Mouse (Mus musculus) left cerebral cortex, adult 18-20 months (tissue): ENCODE data around the gene Tes3-ps. TPM values are rescaled to one million over a fixed set of nuclear protein-coding genes. Genes with fewer than 3 reads are reported as not detected.

ENCODE experiments used
- DNase-seq, 2 experiments: peaks; one replicate each; pipeline ENCODE4 v3.0.0; 2021 to 2022; ENCODE audit warnings: low spot score in 2 of 2, mixed read lengths in 1 of 2
- total RNA-seq, 2 experiments: library from RNA; stranded (reverse); gene quantifications; 2 replicates each; pipeline ENCODE4 v1.2.3; 2021

Gene Tes3-ps
- total RNA-seq, 2 experiments from 2014 or later: 1.5 to 2.3 TPM

DNA sequence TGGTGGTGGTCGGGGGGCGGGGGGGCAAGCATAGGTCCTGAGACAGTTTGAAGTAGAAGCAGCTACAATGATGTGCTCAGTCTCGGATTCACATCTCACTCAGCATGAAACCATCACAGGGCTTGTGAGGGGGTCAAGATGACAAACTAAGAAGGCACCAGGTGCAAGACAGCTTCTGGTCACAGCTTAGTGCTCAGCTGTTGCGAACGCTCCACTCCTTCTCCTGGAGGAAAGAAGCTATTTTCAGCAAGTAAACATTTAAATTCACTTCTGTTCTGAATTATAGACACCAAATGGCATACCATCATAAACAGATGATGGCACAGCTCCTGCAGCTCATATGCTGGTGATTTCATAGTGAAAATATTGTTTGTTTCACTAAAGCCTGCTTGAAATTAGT is 7.7 kb upstream of the Tes3-ps start:
- DNase-seq: no peak

GRCm38 (mm10) chr13:49504510-49504909 is 11.4 kb downstream of the Tes3-ps start, which contains the start of gene Ecm2:
TSS of gene Ecm2 (plus strand) at chr13:49504810.
- DNase-seq: no peak

GRCm38 (mm10) chr13:49505776-49506175 is 12.7 kb downstream of the Tes3-ps start:
- DNase-seq: no peak

- DNase-seq: no peak
Measured at GRCm38 (mm10) chr13:49507176-49507575, 14.1 kb downstream of the Tes3-ps start.

DNA sequence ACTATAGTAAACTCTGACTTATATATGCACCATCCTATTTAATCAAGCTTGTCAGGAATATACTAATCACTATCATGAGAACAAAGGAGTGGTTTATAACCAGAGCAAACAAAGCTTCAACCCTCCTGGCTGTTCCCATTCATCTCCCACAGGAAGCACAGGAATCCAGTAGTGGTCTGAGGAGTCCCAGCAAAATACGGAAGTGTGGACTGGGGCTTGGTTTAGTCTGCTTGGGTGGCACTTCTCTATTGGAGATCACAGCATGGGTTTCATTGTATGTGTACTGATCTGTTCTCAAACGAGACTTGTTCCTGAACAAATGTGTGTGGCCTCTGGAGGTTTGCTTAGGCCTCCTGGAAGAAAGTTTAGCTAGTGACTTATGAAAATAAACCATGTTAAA is 25.6 kb downstream of the Tes3-ps start:
- no peak for DNase-seq

GRCm38 (mm10) chr13:49526235-49526634 is 33.1 kb downstream of the Tes3-ps start:
- DNase-seq: no peak

DNA sequence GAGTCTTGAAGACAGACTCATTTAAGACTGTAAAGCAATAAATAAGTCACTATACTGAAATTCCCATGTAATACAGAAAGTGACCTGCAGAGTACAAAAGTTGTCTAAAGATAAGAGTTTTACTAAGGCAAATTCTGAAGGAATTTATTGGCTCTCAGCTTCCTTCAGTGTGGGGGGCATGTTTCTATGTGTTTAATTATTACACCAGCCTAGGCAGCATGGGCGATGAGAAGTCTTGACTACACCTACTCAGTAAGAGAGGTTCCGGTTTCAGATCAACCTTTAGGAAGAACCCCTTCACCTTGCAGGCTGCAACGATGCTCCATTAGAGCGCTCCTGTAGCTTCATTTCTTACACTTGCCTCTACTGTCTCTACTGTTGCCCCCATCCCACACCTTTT is 37.5 kb downstream of the Tes3-ps start:
- DNase-seq: no peak

- DNase-seq: no peak
Measured at GRCm38 (mm10) chr13:49536946-49537345, 43.8 kb downstream of the Tes3-ps start.

GRCm38 (mm10) chr13:49538693-49539092 is 45.6 kb downstream of the Tes3-ps start:
- no peak for DNase-seq

DNA sequence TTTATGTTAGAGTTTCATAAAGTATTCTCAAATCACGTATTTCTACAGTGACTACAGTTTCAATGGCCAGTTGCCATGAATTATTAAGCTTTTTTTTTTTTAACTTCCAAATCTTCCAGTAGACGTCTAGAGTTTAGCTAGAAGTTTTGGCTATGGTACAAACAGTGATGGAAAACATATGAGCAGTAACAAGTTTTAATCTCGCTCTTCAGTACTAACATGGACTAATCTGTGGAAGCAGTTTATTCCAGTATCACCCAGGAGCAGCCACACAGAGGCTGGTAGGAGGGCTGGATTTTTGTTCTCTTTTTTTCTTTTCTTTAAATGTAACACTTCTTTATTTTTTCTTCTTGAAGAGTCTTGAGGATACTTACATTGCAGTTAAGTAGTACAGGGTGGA is 51.2 kb downstream of the Tes3-ps start, which contains the start of gene Aspn:
Gene Aspn, plus strand, starts transcription at position 165 of the 400 bp plus-strand sequence.
- no peak for DNase-seq

DNA sequence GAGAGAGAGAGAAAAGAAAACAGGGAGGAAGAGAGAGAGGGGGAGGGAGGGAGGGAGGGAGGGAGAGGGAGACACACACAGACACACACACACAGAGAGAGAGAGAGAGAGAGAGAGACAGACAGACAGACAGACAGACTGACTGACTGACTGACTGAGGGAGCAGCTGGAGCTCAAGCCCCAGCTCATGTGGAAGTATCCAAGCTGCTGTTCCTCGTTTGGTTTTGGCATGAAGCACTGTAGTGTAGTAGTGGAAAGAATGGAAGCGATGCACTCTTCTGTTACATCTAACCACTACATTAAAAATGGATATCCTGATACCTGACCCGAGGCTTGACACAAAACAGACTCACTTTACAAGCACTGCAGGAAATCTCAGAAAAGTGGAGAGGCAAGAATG is 52.5 kb downstream of the Tes3-ps start:
- no peak for DNase-seq

Other genes with a start within 250 kb of the Tes3-ps start
- gene Susd3, start 244.6 kb upstream of the Tes3-ps start, total RNA-seq: 1 to 10 TPM; 2.4 to 2.6 TPM
- 1 to 10 TPM; 5.0 to 5.9 TPM for gene Fgd3, start 173.0 kb upstream of the Tes3-ps start, total RNA-seq
- gene Bicd2, start 151.7 kb upstream of the Tes3-ps start, total RNA-seq: 10 to 100 TPM; 46.4 to 48.6 TPM
- 10 to 100 TPM; 14.5 to 18.4 TPM for gene Ippk, start 72.1 kb upstream of the Tes3-ps start, total RNA-seq
- 1 to 10 TPM; 2.8 to 3.1 TPM for gene Ecm2, start 11.5 kb downstream of the Tes3-ps start, total RNA-seq
- under 1 TPM; 0.89 to 0.98 TPM for gene Aspn, start 51.1 kb downstream of the Tes3-ps start, total RNA-seq
- gene Omd, start 89.1 kb downstream of the Tes3-ps start, total RNA-seq: 1 to 10 TPM; 2.2 to 2.4 TPM
- gene Ogn, start 114.7 kb downstream of the Tes3-ps start, total RNA-seq: 1 to 10 TPM; 8.6 to 9.9 TPM
- gene Cenpp, start 159.5 kb downstream of the Tes3-ps start, total RNA-seq: 1 to 10 TPM in 1 of 2 experiments, under 1 TPM in 1; 0.79 to 1.2 TPM
- gene Nol8, start 159.8 kb downstream of the Tes3-ps start, total RNA-seq: 10 to 100 TPM; 22.7 to 25.1 TPM
- 10 to 100 TPM; 62.0 to 67.9 TPM for gene Iars, start 188.8 kb downstream of the Tes3-ps start, total RNA-seq